Mouse (Mus musculus) midbrain, embryonic 13.5 days (tissue): ENCODE data around the gene Hirip3. TPM values are rescaled to one million over a fixed set of nuclear protein-coding genes. Genes with fewer than 3 reads are reported as not detected.
"Not testable (repeated sequence)": the region's sequence is repeated elsewhere in the genome, so short reads cannot be mapped to it uniquely, and the experiment has no call there.

Experiments used
- ATAC-seq: fragments of 200-750 bp; cut with Nextera tagmentation; 2 replicates; pipeline ENCODE4 v1.8.0; 2017; ENCODE audit warnings: mild to moderate bottlenecking, moderate TSS enrichment, moderate library complexity
- H3K27ac ChIP-seq: fragments of 300-500 bp; sonication (generic); 2 replicates; pipeline ENCODE4 v1.5.1; 2015; ENCODE audit warnings: inconsistent platforms, mild to moderate bottlenecking, moderate library complexity
- H3K27me3 ChIP-seq: fragments of 300-500 bp; sonication (generic); 2 replicates; pipeline ENCODE4 v1.6.1; 2015; ENCODE audit warnings: mild to moderate bottlenecking, inconsistent platforms
- H3K36me3 ChIP-seq: fragments of 300-500 bp; sonication (generic); 2 replicates; pipeline ENCODE4 v1.6.1; 2015; ENCODE audit warnings: mild to moderate bottlenecking, inconsistent platforms
- H3K4me1 ChIP-seq: fragments of 300-500 bp; sonication (generic); replicated peaks from 2 replicates; pipeline ENCODE4 v1.6.1; 2015; ENCODE audit warnings: inconsistent platforms
- H3K4me2 ChIP-seq: fragments of 300-500 bp; sonication (generic); replicated peaks from 2 replicates; pipeline ENCODE4 v1.6.1; 2015; ENCODE audit warnings: moderate library complexity, mild to moderate bottlenecking, inconsistent platforms
- H3K4me3 ChIP-seq: fragments of 300-500 bp; sonication (generic); replicated peaks from 2 replicates; pipeline ENCODE4 v1.5.1; 2015; ENCODE audit warnings: mild to moderate bottlenecking, inconsistent platforms
- H3K9ac ChIP-seq: fragments of 300-500 bp; sonication (generic); replicated peaks from 2 replicates; pipeline ENCODE4 v1.6.1; 2015; ENCODE audit warnings: mild to moderate bottlenecking, inconsistent platforms
- H3K9me3 ChIP-seq: fragments of 300-500 bp; sonication (generic); 2 replicates; pipeline ENCODE4 v1.6.1; 2016; ENCODE audit warnings: mild to moderate bottlenecking, inconsistent platforms
- WGBS: fragments of 180-500 bp; shearing (Covaris S2); methylation state at CpG from one replicate; pipeline ENCODE4 v1.1.7; 2015; 5-methylcytosine and 5-hydroxymethylcytosine counted together
- polyA plus RNA-seq: library from polyadenylated mRNA; unstranded; fragments of >200 nt; fragmentation: Nextera tagmentation; extraction: Ambion mirVana; gene quantifications from 2 replicates; pipeline ENCODE4 v1.2.1, GENCODE M21; 2015

Gene Hirip3
- polyA plus RNA-seq, 1 experiment from 2014 or later, result 28.5 TPM

- Histone ChIP-seq H3K4me2 (peak within 1 kb of the TSS; percentile 93), H3K4me1 (peaks cover 37% of the 10 kb centered on the region), H3K36me3 (peaks cover 17% of the 10 kb centered on the region), H3K9me3 (no peaks in the 10 kb centered on the region), H3K4me3 (peak within 1 kb of the TSS; percentile 69), H3K9ac (peak within 1 kb of the TSS; percentile 91), H3K27ac (peak within 1 kb of the TSS; percentile 96), H3K27me3 (no peaks in the 10 kb centered on the region)
- ATAC-seq, result peak; percentile 99
- under 1% methylated on average over 54 of the region's 56 CpGs for WGBS
These were observed 22.8 kb downstream of the Hirip3 start, which contains the start of gene Taok2 for GRCm38 (mm10) chr7:126884286-126885164. TSS of gene Taok2 (minus strand) at chr7:126884703.

- H3K27ac ChIP-seq, result no peak overlapping the region
- no peak for ATAC-seq
- no peak overlapping the region for H3K9ac ChIP-seq
- WGBS, result 94% methylated on average over 5 of the region's 5 CpGs
- H3K9me3 ChIP-seq, result no peaks in the 10 kb centered on the region
- H3K36me3 ChIP-seq, result peaks cover 24% of the 10 kb centered on the region
- H3K4me1 ChIP-seq, result peaks cover 15% of the 10 kb centered on the region
- H3K27me3 ChIP-seq, result no peaks in the 10 kb centered on the region
- no peak overlapping the region for H3K4me3 ChIP-seq
- no peak overlapping the region for H3K4me2 ChIP-seq
These were observed 25.5 kb downstream of the Hirip3 start for GRCm38 (mm10) chr7:126887281-126887680.

- Histone ChIP-seq H3K36me3 (peaks cover 28% of the 10 kb centered on the region), H3K27me3 (no peaks in the 10 kb centered on the region), H3K4me2 (no peak overlapping the region), H3K27ac (no peak overlapping the region), H3K4me1 (no peaks in the 10 kb centered on the region), H3K9me3 (no peaks in the 10 kb centered on the region), H3K4me3 (no peak overlapping the region), H3K9ac (0 out of 2 replicates have a peak overlapping the region, but pooled peaks have one; percentile 12)
- ATAC-seq, result no peak
- 57% methylated on average over 7 of the region's 7 CpGs for WGBS
These were observed 27.1 kb downstream of the Hirip3 start for GRCm38 (mm10) chr7:126888852-126889251.

GRCm38 (mm10) chr7:126896912-126897311 is 35.1 kb downstream of the Hirip3 start:
- no peaks in the 10 kb centered on the region for H3K27me3 ChIP-seq
- WGBS, result 89% methylated on average over 5 of the region's 5 CpGs
- H3K27ac ChIP-seq, result no peak overlapping the region
- H3K9ac ChIP-seq, result peak overlapping the region; percentile 5; the same call in 1 of the 2 replicates
- peak overlapping the region; percentile 74 for H3K4me2 ChIP-seq
- H3K4me3 ChIP-seq, result 0 out of 2 replicates have a peak overlapping the region, but pooled peaks have one; percentile 65
- H3K9me3 ChIP-seq, result no peaks in the 10 kb centered on the region
- ATAC-seq, result no peak
- H3K36me3 ChIP-seq, result 0 out of 2 replicates have a peak, but pooled peaks cover 4% of the 10 kb centered on the region
- peaks cover 16% of the 10 kb centered on the region for H3K4me1 ChIP-seq

- Histone ChIP-seq H3K27me3 (no peaks in the 10 kb centered on the region), H3K27ac (peak overlapping the region; percentile 86), H3K4me2 (peak overlapping the region; percentile 74), H3K9me3 (no peaks in the 10 kb centered on the region), H3K9ac (peak overlapping the region; percentile 84), H3K4me3 (peak overlapping the region; percentile 65), H3K36me3 (0 out of 2 replicates have a peak, but pooled peaks cover 4% of the 10 kb centered on the region), H3K4me1 (peaks cover 16% of the 10 kb centered on the region)
- 25% methylated on average over 16 of the region's 16 CpGs for WGBS
- ATAC-seq, result no peak; the same call in 1 of the 2 replicates
These were observed 35.8 kb downstream of the Hirip3 start for GRCm38 (mm10) chr7:126897390-126898101.

- Histone ChIP-seq H3K9me3 (no peaks in the 10 kb centered on the region), H3K4me3 (peak overlapping the region; percentile 65), H3K9ac (peak overlapping the region; percentile 84), H3K27ac (peak overlapping the region; percentile 86), H3K27me3 (no peaks in the 10 kb centered on the region), H3K36me3 (no peaks in the 10 kb centered on the region), H3K4me1 (peaks cover 16% of the 10 kb centered on the region), H3K4me2 (peak overlapping the region; percentile 74)
- peak; percentile 95 for ATAC-seq
- WGBS, result 13% methylated on average over 37 of the region's 37 CpGs
These were observed 36.6 kb downstream of the Hirip3 start for GRCm38 (mm10) chr7:126898102-126898990.

- not testable (repeated sequence) for H3K4me3 ChIP-seq, H3K4me2 ChIP-seq, H3K9ac ChIP-seq, ATAC-seq, H3K36me3 ChIP-seq, H3K9me3 ChIP-seq, H3K27ac ChIP-seq, H3K27me3 ChIP-seq
- H3K4me1 ChIP-seq, result peaks cover 16% of the 10 kb centered on the region
- 91% methylated on average over 9 of the region's 9 CpGs for WGBS
These were observed 38.0 kb downstream of the Hirip3 start for GRCm38 (mm10) chr7:126899781-126900180.

- Histone ChIP-seq H3K4me1 (no peaks in the 10 kb centered on the region), H3K9ac (no peak overlapping the region), H3K4me2 (no peak overlapping the region), H3K9me3 (no peaks in the 10 kb centered on the region), H3K27ac (no peak overlapping the region), H3K4me3 (no peak overlapping the region), H3K27me3 (no peaks in the 10 kb centered on the region), H3K36me3 (no peaks in the 10 kb centered on the region)
- no peak for ATAC-seq
- 79% methylated on average over 3 of the region's 3 CpGs for WGBS
These were observed 43.8 kb downstream of the Hirip3 start for GRCm38 (mm10) chr7:126905590-126905989.

- Histone ChIP-seq H3K36me3 (no peaks in the 10 kb centered on the region), H3K9ac (no peak overlapping the region), H3K27me3 (no peaks in the 10 kb centered on the region), H3K4me2 (no peak overlapping the region), H3K9me3 (no peaks in the 10 kb centered on the region), H3K27ac (no peak overlapping the region), H3K4me3 (no peak overlapping the region), H3K4me1 (no peaks in the 10 kb centered on the region)
- ATAC-seq, result no peak
- WGBS, result 92% methylated on average over 3 of the region's 3 CpGs
These were observed 53.1 kb downstream of the Hirip3 start for GRCm38 (mm10) chr7:126914844-126915243.
